Mouse (Mus musculus): ENCODE measurements around the gene Dppa5a.
"Not testable (repeated sequence)": the region's sequence is repeated elsewhere in the genome, so short reads cannot be mapped to it uniquely, and the experiment has no call there.

GRCm38 (mm10) chr9:78342494-78342893, 25.5 kb downstream of the Dppa5a start:
- TF ChIP-seq POLR2A (IDR thresholded peaks at IDR 0.05; ENCODE audit: control insufficient read depth, low read depth, low read length); CTCF (IDR thresholded peaks at IDR 0.05; ENCODE audit: control insufficient read depth, insufficient read depth, insufficient replicate concordance, low read depth, low read length): not testable (repeated sequence)
